ENCODE assay signal across 8 mouse cellular contexts in genomic region chr19:11044671-11044995, GRCm38 (mm10). TPM values are rescaled to one million over a fixed set of nuclear protein-coding genes. Genes with fewer than 3 reads are reported as not detected.
A peak's percentile ranks its signal among the peaks of the same experiment; 100 is the strongest.
DNase-seq lines count a peak whose midpoint lies in the region; ATAC-seq and TF ChIP-seq lines count a peak whose summit lies in the region.

No protein-coding gene starts in this region.

- peak overlapping the region; percentile 59 for H3K4me2 ChIP-seq in embryonic facial prominence, embryonic 15.5 days (replicated peaks)
- peak overlapping the region; percentile 67 for H3K4me2 ChIP-seq in intestine, postnatal 0 days (replicated peaks; ENCODE audit: low read depth)
- H3K4me2 ChIP-seq in neural tube, embryonic 12.5 days (replicated peaks), result peak overlapping the region; percentile 73

- no peak for TF ChIP-seq CTCF in left cerebral cortex, adult 2 months (IDR thresholded peaks at IDR 0.05)
- TF ChIP-seq CTCF in intestine, postnatal 0 days (IDR thresholded peaks at IDR 0.05; ENCODE audit: low read depth), result no peak

- H3K9me3 ChIP-seq in embryonic facial prominence, embryonic 15.5 days (replicated peaks), result no peaks in the 10 kb centered on the region
- no peaks in the 10 kb centered on the region for H3K9me3 ChIP-seq in intestine, postnatal 0 days (ENCODE audit: control insufficient read depth)
- no peaks in the 10 kb centered on the region for H3K9me3 ChIP-seq in neural tube, embryonic 12.5 days

- DNase-seq in left cerebral cortex, adult 2 months (ENCODE audit: extremely low spot score in 1 of 2, low spot score in 2 of 2), result no peak
- DNase-seq in left cerebral cortex, postnatal 14 days (ENCODE audit: low spot score in 2 of 2), result no peak
- DNase-seq in MN1 (ENCODE audit: low spot score), result no peak
- DNase-seq in ovary, postnatal 36 days (ENCODE audit: low spot score), result no peak
- DNase-seq in right cerebral cortex, adult 18-20 months, result no peak

- intact Hi-C loops in left cerebral cortex, adult 2 months (cut with DNase I), result loop anchor here (10.0 kb wide), 1 partner anchor 300 kb away; no protein-coding TSS in a partner anchor
- intact Hi-C loops in left cerebral cortex, postnatal 14 days (cut with DNase I), result no loop called here

- no peak overlapping the region for H3K27ac ChIP-seq in left cerebral cortex, adult 2 months
- no peak overlapping the region for H3K27ac ChIP-seq in embryonic facial prominence, embryonic 15.5 days (replicated peaks)
- no peak overlapping the region for H3K27ac ChIP-seq in intestine, postnatal 0 days (ENCODE audit: low read depth, low read length)
- no peak overlapping the region for H3K27ac ChIP-seq in neural tube, embryonic 12.5 days

- 13% methylated on average over 5 of the region's 5 CpGs for whole genome bisulfite sequencing in embryonic facial prominence, embryonic 15.5 days
- 18% methylated on average over 5 of the region's 5 CpGs for WGBS in intestine, postnatal 0 days
- WGBS in neural tube, embryonic 12.5 days, result 37% methylated on average over 5 of the region's 5 CpGs

- H3K9ac ChIP-seq in embryonic facial prominence, embryonic 15.5 days, result no peak overlapping the region
- no peak overlapping the region for H3K9ac ChIP-seq in intestine, postnatal 0 days (ENCODE audit: low read depth, low read length)
- no peak overlapping the region for H3K9ac ChIP-seq in neural tube, embryonic 12.5 days

- no peaks in the 10 kb centered on the region for H3K27me3 ChIP-seq in embryonic facial prominence, embryonic 15.5 days
- H3K27me3 ChIP-seq in intestine, postnatal 0 days (replicated peaks; ENCODE audit: control insufficient read depth, insufficient read depth, low read length), result no peaks in the 10 kb centered on the region
- no peaks in the 10 kb centered on the region for H3K27me3 ChIP-seq in neural tube, embryonic 12.5 days (replicated peaks)

- no peaks in the 10 kb centered on the region for H3K4me1 ChIP-seq in embryonic facial prominence, embryonic 15.5 days
- H3K4me1 ChIP-seq in intestine, postnatal 0 days (replicated peaks; ENCODE audit: control insufficient read depth, insufficient read depth, low read length), result peaks cover 4% of the 10 kb centered on the region
- peaks cover 4% of the 10 kb centered on the region; the same call in 1 of the 2 replicates for H3K4me1 ChIP-seq in neural tube, embryonic 12.5 days

- H3K36me3 ChIP-seq in embryonic facial prominence, embryonic 15.5 days, result no peaks in the 10 kb centered on the region
- H3K36me3 ChIP-seq in intestine, postnatal 0 days (ENCODE audit: control insufficient read depth, insufficient read depth), result no peaks in the 10 kb centered on the region
- H3K36me3 ChIP-seq in neural tube, embryonic 12.5 days, result no peaks in the 10 kb centered on the region

- H3K4me3 ChIP-seq in left cerebral cortex, adult 2 months, result peak overlapping the region; percentile 33
- peak overlapping the region; percentile 34 for H3K4me3 ChIP-seq in embryonic facial prominence, embryonic 15.5 days (replicated peaks)
- peak overlapping the region; percentile 25 for H3K4me3 ChIP-seq in intestine, postnatal 0 days (ENCODE audit: low read depth, low read length)
- H3K4me3 ChIP-seq in neural tube, embryonic 12.5 days, result peak overlapping the region; percentile 37

- ATAC-seq in embryonic facial prominence, embryonic 15.5 days (ENCODE audit: insufficient number of reproducible peaks, low FRiP score, low TSS enrichment, low read depth), result no peak
- peak; percentile 50 for ATAC-seq in intestine, postnatal 0 days
- ATAC-seq in neural tube, embryonic 12.5 days (ENCODE audit: low FRiP score, low read depth), result peak; percentile 74; the same call in 1 of the 2 replicates

RNA-seq across cellular contexts. Expression of gene Ms4a18, which starts 26.8 kb away (rescaled TPM):
- total RNA-seq in left cerebral cortex, adult 2 months (2021), result not detected
- total RNA-seq in left cerebral cortex, postnatal 14 days (2021), result not detected
- not detected in 2 replicates for polyA plus RNA-seq in embryonic facial prominence, embryonic 15.5 days (2015; fragmentation: Nextera tagmentation; extraction: Ambion mirVana)
- polyA plus RNA-seq in intestine, postnatal 0 days (2015; fragmentation: Nextera tagmentation; extraction: Ambion mirVana), result 30.9 and 31.8 TPM in 2 replicates
- not detected in 2 replicates for polyA plus RNA-seq in neural tube, embryonic 12.5 days (2016; fragmentation: Nextera tagmentation; extraction: Ambion mirVana)

RNA-seq across cellular contexts. Expression of gene Ms4a8a, which starts 36.3 kb away (rescaled TPM):
- total RNA-seq in left cerebral cortex, adult 2 months (2021), result not detected
- total RNA-seq in left cerebral cortex, postnatal 14 days (2021), result not detected
- polyA plus RNA-seq in embryonic facial prominence, embryonic 15.5 days (2015; fragmentation: Nextera tagmentation; extraction: Ambion mirVana), result not detected in 2 replicates
- polyA plus RNA-seq in intestine, postnatal 0 days (2015; fragmentation: Nextera tagmentation; extraction: Ambion mirVana), result 66.9 and 75.7 TPM in 2 replicates
- polyA plus RNA-seq in neural tube, embryonic 12.5 days (2016; fragmentation: Nextera tagmentation; extraction: Ambion mirVana), result not detected in 2 replicates

RNA-seq across cellular contexts. Expression of gene Ms4a15, which starts 51.6 kb away (rescaled TPM):
- not detected for total RNA-seq in left cerebral cortex, adult 2 months (2021)
- under 1 TPM in 1 of 2 experiments, not detected in 1; 0.80 TPM for total RNA-seq in left cerebral cortex, postnatal 14 days (2021)
- polyA plus RNA-seq in embryonic facial prominence, embryonic 15.5 days (2015; fragmentation: Nextera tagmentation; extraction: Ambion mirVana), result not detected in 2 replicates
- polyA plus RNA-seq in intestine, postnatal 0 days (2015; fragmentation: Nextera tagmentation; extraction: Ambion mirVana), result 0.34 and 0.44 TPM in 2 replicates
- polyA plus RNA-seq in neural tube, embryonic 12.5 days (2016; fragmentation: Nextera tagmentation; extraction: Ambion mirVana), result not detected in 2 replicates

Comparison
In these comparisons a context has a peak if more than half of its experiments do, and no peak if none do; other contexts are left out.
1. RNA of gene Ms4a18, which starts 26.8 kb away (polyA plus RNA-seq): 30.9 to 31.8 TPM in intestine, postnatal 0 days; not detected in embryonic facial prominence, embryonic 15.5 days and not detected in neural tube, embryonic 12.5 days; every median in the first group is over 10 times any median in the second.
2. RNA of gene Ms4a8a, which starts 36.3 kb away (polyA plus RNA-seq): 66.9 to 75.7 TPM in intestine, postnatal 0 days; not detected in embryonic facial prominence, embryonic 15.5 days and not detected in neural tube, embryonic 12.5 days; every median in the first group is over 10 times any median in the second.
3. Peak in every context shown above with its lines, with median percentiles within 50 percentile points of each other: H3K4me3 ChIP-seq and H3K4me2 ChIP-seq.